Mouse (Mus musculus) MEL-GATA-1-ER (cell line): Measurements from ENCODE around the gene Stox2.

Experiments
- DNase-seq: peaks from one replicate; pipeline ENCODE4 v3.0.0-alpha.2; 2012; ENCODE audit warnings: low read depth; ENCODE audit errors: extremely low read depth

Gene Stox2

GRCm38 (mm10) chr8:47305880-47306279 is 140.3 kb downstream of the Stox2 start:
- no peak for DNase-seq

- DNase-seq: no peak
Measured at GRCm38 (mm10) chr8:47298460-47298859, 147.7 kb downstream of the Stox2 start.

- no peak for DNase-seq
Measured at GRCm38 (mm10) chr8:47289641-47290040, 156.5 kb downstream of the Stox2 start.

- DNase-seq: no peak
Measured at GRCm38 (mm10) chr8:47288866-47289541, 157.2 kb downstream of the Stox2 start.

- DNase-seq: no peak
Measured at GRCm38 (mm10) chr8:47288131-47288865, 157.9 kb downstream of the Stox2 start.

GRCm38 (mm10) chr8:47287641-47288130 is 158.5 kb downstream of the Stox2 start:
- no peak for DNase-seq

GRCm38 (mm10) chr8:47287201-47287621 is 159.0 kb downstream of the Stox2 start:
- DNase-seq: no peak

GRCm38 (mm10) chr8:47286081-47286700 is 160.0 kb downstream of the Stox2 start:
- no peak for DNase-seq

GRCm38 (mm10) chr8:47285435-47285834 is 160.7 kb downstream of the Stox2 start:
- DNase-seq: no peak

- no peak for DNase-seq
Measured at GRCm38 (mm10) chr8:47284329-47285326, 161.5 kb downstream of the Stox2 start.

GRCm38 (mm10) chr8:47279898-47280297 is 166.3 kb downstream of the Stox2 start:
- no peak for DNase-seq

- DNase-seq: no peak
Measured at GRCm38 (mm10) chr8:47278211-47278610, 168.0 kb downstream of the Stox2 start.

GRCm38 (mm10) chr8:47268931-47269330 is 177.2 kb downstream of the Stox2 start:
- no peak for DNase-seq

- DNase-seq: no peak
Measured at GRCm38 (mm10) chr8:47268062-47268822, 177.9 kb downstream of the Stox2 start.

GRCm38 (mm10) chr8:47263070-47263843 is 182.9 kb downstream of the Stox2 start:
- DNase-seq: no peak

GRCm38 (mm10) chr8:47260751-47261474 is 185.2 kb downstream of the Stox2 start:
- no peak for DNase-seq

- no peak for DNase-seq
Measured at GRCm38 (mm10) chr8:47250832-47251231, 195.3 kb downstream of the Stox2 start.

- no peak for DNase-seq
Measured at GRCm38 (mm10) chr8:47245116-47245515, 201.0 kb downstream of the Stox2 start.

GRCm38 (mm10) chr8:47244202-47244601 is 202.0 kb downstream of the Stox2 start:
- DNase-seq: no peak
